Mouse (Mus musculus) erythroblast, adult 5-6 weeks (primary cell): Measurements from ENCODE around the gene Gm20388. TPM values are rescaled to one million over a fixed set of nuclear protein-coding genes. Genes with fewer than 3 reads are reported as not detected.

Experiments used
- ATAC-seq: replicated peaks from 2 replicates; pipeline ENCODE4 v1.8.0; 2016; ENCODE audit warnings: moderate number of reproducible peaks, mild to moderate bottlenecking, moderate TSS enrichment, inconsistent platforms; ENCODE audit not compliant: poor library complexity, low FRiP score, severe bottlenecking
- total RNA-seq, 2 experiments: library from RNA; stranded (forward) in 1 of 2; stranded (reverse) in 1 of 2; fragments of 150-400 nt in 1 of 2; fragments of 200-764, 138-1000 nt in 1 of 2; gene quantifications; 2 replicates each; pipeline versions ENCODE4 v1.2.3 to v1.2.4; 2015 to 2017; ENCODE audit warnings: low replicate concordance in 2 of 2

The Gm20388 gene
- total RNA-seq, 2 experiments from 2014 or later: 2.9 to 7.8 TPM

- no peak; the same call in 1 of the 2 replicates for ATAC-seq
These were observed 2391.2 kb downstream of the Gm20388 start for GRCm38 (mm10) chr8:122301866-122302265.

DNA sequence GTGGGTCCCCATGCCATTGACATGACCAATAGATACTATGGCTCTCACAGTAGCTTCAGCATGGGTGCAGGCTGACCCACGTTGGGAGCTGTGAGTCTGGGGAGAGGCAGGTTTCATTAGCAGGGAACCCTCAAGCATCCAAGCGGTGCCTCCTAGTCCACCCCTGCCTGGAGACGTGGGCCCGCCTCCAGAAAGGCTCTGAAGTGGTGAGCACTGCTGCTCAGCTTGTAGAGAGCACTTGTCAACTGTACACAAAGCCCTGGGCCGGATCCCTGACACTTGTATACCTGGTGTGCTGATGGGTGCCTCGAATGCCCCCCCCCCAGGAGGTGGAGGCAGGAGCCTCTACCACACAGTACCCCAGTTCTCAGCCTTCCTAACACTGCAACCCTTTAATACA, 2392.8 kb downstream of the Gm20388 start:
- no peak for ATAC-seq

GRCm38 (mm10) chr8:122304058-122304457, 2393.4 kb downstream of the Gm20388 start:
- peak; percentile 56 for ATAC-seq

GRCm38 (mm10) chr8:122306660-122307399, 2396.2 kb downstream of the Gm20388 start:
- ATAC-seq: no peak

DNA sequence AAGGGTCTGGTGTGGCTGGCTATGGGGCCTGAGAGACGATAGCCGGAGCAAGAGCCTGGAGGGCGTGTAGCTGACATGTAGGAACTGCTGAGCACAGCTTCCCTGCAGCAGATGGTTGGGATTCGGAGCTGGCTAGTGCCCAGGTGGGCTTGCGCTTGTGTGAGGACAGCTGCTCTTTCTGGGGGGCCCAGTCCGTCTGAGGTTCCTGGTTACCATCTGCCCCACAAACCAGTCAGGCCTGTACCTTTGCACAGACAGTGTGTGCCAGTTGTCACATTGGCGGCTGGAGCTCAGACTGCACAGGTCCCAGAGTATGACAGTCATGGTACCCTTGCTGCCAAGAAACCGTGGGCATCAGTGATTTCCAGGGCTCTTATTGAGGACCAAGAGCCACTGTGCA, 2397.2 kb downstream of the Gm20388 start:
- ATAC-seq: no peak

- ATAC-seq: peak; percentile 72
These were observed 2398.6 kb downstream of the Gm20388 start for GRCm38 (mm10) chr8:122309272-122309671.

- ATAC-seq: no peak
These were observed 2400.5 kb downstream of the Gm20388 start for GRCm38 (mm10) chr8:122311115-122311514.

GRCm38 (mm10) chr8:122312553-122312952, 2401.9 kb downstream of the Gm20388 start:
- no peak for ATAC-seq

- ATAC-seq: no peak
These were observed 2402.7 kb downstream of the Gm20388 start for GRCm38 (mm10) chr8:122313310-122313709.

- ATAC-seq: no peak
These were observed 2404.4 kb downstream of the Gm20388 start for GRCm38 (mm10) chr8:122314899-122315496.

- no peak for ATAC-seq
These were observed 2405.8 kb downstream of the Gm20388 start for GRCm38 (mm10) chr8:122316402-122316801.

GRCm38 (mm10) chr8:122317918-122318475, 2407.4 kb downstream of the Gm20388 start:
- ATAC-seq: no peak

DNA sequence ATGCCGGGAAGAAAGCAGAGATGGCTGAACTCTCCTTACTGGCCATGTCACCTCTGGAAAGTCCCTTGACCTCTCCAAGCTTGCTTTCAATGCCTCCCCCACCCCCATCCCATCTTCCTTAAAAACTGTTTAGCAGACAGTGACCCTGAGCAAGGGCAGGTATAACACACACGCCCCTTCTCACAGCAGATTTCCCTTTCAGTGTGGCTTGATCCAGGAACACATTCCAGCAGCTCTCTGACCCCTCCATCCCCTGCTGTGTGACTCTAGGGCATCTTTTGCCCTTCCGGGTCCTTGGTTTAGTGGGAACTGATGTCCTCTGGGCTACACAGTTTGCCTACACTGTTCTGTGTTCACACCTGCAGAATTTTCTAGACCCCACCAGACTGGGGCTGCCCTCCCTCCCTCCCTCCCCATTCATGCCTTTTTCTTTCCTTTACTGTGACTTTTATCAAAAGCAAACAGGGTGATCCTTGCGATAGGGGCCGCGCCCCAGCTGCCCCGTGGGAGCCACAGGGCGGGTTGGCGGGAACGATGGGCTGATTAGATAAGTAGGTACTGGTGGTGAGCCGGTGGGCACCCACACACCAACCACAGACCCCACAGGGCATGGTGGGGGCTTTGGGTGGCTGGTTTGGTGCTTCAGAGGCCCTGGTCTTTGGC, 2408.5 kb downstream of the Gm20388 start:
- ATAC-seq: no peak

DNA sequence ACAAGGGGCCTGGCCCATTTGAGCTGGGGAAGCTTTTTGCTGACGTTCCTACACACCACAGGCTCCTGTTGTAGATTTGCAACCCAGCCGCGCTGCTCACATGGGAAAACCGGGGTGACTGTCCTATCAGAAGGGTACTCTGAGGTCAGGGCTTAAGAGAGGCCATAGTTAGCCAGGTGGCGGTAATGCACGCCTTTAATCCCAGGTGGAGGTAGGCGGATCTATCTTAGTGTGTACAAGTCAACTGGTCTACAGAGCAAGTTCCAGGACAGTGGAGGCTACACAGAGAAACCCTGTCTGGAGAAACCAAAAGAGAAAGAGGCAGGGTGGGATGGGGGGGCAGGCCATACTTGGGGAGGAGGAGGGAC, 2409.1 kb downstream of the Gm20388 start:
- ATAC-seq: no peak

DNA sequence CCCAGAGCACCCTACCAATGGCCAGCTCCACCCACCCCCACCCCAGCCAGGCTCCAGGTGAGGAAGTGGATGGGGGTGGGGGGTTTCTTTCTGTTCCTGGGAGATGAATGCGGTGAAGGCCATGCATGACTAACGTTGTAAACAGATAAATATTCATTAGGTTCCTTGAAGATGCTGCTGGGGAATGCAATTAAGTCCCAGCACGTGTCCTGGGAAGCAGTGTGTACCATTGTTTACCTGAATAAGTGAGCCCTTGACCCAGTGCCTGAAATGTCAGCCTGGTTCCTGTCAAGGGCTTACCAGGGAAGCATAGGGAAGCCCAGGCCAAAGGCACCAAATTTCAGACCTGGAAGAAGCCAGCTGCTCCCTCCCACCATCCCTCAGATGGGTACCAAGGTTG, 2409.9 kb downstream of the Gm20388 start:
- no peak for ATAC-seq

GRCm38 (mm10) chr8:122321455-122321921, 2410.8 kb downstream of the Gm20388 start:
- ATAC-seq: peak; percentile 71

DNA sequence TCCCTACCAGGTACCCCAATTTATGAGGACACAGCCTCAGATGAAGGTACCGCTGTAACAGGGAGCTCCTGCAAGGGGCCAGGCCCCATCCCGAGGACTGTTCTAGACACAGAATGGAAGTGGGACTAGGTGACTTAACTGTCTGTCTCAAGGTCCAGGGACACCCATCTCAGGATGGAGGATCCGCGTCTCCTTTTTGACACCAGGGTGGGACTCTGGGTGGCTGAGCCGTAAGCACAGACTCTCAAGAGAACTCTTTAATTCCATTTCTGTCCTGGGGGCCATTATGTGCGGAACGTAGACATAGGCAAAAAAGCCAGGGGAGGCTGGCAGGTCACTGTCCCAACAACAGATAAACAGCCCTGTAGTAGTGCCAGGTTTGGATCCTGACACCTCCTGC, 2411.5 kb downstream of the Gm20388 start:
- ATAC-seq: 0 out of 2 replicates have a peak, but pooled peaks have one; percentile 1

- ATAC-seq: no peak
These were observed 2412.2 kb downstream of the Gm20388 start for GRCm38 (mm10) chr8:122322792-122323191.

GRCm38 (mm10) chr8:122323951-122324402, 2413.3 kb downstream of the Gm20388 start:
- ATAC-seq: peak; percentile 8

DNA sequence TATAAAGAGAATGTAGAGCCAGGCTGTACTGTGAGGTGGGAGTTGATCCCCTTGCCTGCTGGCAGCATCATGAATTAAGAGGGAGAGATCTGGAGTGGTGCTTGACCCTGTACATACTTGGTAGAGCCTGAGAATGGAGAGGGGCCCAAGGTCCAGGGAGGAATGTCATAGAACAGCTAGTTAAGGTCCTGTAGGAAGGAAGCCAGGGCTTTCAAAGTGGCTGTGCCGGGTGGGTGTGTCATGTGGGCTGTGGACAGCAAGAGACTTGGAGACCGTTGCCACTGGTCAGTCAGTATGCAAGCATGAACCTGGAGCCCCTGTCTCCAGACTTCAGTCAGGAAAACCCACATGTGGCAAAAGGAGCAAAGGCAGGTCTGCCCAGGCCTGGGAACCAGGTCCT, 2414.6 kb downstream of the Gm20388 start:
- no peak for ATAC-seq
